Mouse (Mus musculus): ENCODE results near the gene Gnb3. TPM values are rescaled to one million over a fixed set of nuclear protein-coding genes. Genes with fewer than 3 reads are reported as not detected.

The Gnb3 gene
- total RNA-seq (2021), result 1 to 10 TPM; 3.9 to 4.4 TPM

DNA sequence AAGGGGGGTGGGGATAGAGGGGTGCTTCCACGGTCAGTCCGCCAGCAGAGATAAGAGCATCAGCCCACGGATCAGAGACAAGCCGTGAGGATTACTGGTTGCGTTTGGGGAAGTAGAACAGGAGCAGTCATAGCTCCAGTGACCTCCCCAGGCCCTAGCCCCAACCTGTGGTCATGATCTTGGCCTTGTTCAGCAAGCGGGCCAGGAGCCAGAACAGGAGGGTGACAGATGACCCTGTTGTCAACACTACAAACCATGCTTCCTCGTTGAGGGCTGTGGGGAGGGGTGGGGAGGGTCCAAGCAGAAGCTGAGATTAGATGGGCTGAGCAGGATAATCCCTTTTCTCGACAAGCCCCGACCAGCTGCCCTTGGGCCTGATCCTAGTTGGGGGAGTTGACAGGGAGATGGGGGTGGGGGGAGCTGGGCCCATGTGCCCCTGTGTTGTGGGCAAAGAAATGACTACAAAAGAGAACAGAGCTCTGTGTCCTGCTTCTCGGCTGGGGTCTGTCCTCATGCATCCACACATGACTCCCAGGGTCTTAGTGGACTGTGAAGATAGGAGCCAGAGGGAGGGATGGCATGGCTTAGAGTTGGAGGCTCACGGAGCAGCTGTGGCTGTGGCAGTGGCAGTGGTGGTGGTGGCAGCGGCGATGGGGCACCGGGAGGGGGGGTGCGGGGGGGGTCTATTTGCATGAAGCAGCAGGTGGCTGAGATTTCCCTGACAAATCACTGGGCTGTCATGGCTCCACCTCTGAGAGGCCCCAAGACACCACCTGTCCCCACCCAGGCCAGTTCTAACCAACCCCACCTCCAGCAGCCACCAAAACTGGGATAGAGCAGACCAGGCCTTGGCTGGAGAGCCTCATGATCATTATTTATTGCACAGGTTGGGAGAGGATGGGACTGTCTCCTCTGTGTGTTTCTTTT lies at the start of gene Gnb3:
Gene Gnb3, minus strand, starts transcription at position 35 of the 927 bp plus-strand sequence.
- intact Hi-C loops (cut with DNase I), result no loop called here
- peak; percentile 52 to 65 for DNase-seq

GRCm38 (mm10) chr6:124888555-124889125 lies 48.6 kb upstream of the Gnb3 start:
- DNase-seq, result no peak
- intact Hi-C loops (cut with DNase I), result no loop called here

GRCm38 (mm10) chr6:124887986-124888385 lies 47.9 kb upstream of the Gnb3 start, which contains the start of gene Cd4:
Cd4 (minus strand) TSS chr6:124888221.
- intact Hi-C loops (cut with DNase I), result no loop called here
- DNase-seq, result no peak

DNA sequence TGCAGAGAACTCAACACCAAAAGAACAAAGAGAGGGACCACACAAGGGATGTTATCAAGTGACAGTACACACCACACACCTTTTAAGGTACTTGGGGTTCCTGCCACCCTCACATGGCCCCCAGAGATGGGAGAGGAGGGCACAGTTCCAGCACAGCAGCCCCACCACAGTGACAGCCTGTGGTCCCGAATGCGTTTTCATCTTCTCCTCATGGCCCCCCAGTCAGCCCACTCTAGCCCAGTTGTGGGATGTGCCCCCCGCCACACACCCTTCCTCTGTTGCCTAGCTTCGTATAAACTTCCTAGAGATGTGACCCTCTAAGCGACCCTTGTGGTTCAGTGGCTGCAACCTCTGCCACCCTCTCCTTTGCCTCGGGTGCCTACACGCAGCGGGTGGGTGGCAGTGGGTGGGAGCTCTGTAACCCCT lies 45.9 kb upstream of the Gnb3 start:
- intact Hi-C loops (cut with DNase I), result no loop called here
- no peak for DNase-seq

GRCm38 (mm10) chr6:124884714-124885500 lies 44.8 kb upstream of the Gnb3 start:
- DNase-seq, result peak; percentile 62 to 70
- intact Hi-C loops (cut with DNase I), result no loop called here

GRCm38 (mm10) chr6:124883351-124883750 lies 43.3 kb upstream of the Gnb3 start:
- no peak for DNase-seq
- intact Hi-C loops (cut with DNase I), result no loop called here

DNA sequence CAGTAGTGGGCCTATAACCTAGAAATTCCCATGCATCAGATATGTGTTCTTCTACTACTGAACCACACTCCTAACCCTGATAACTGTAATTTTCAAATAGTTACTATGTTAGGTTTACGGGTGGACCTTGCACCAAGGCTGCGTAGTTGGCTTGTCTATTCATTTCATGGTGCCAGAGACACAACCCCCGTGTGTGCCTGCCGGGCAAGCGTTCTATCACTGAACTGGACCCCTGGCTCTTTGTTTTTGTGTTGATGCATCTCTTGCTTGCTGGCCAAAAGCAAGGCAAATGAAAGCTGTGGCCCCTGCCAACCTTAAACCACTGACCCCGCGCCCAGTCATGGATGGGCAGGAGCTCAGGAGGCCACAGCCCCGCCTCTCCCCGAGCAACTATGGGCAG lies 41.7 kb upstream of the Gnb3 start:
- intact Hi-C loops (cut with DNase I), result no loop called here
- no peak for DNase-seq

GRCm38 (mm10) chr6:124879390-124879789 lies 39.3 kb upstream of the Gnb3 start:
- intact Hi-C loops (cut with DNase I), result no loop called here
- DNase-seq, result no peak

GRCm38 (mm10) chr6:124874348-124874747 lies 34.3 kb upstream of the Gnb3 start:
- intact Hi-C loops (cut with DNase I), result no loop called here
- no peak for DNase-seq

- intact Hi-C loops (cut with DNase I), result no loop called here
- DNase-seq, result no peak
Observed at GRCm38 (mm10) chr6:124866560-124866959, 26.5 kb upstream of the Gnb3 start.

- intact Hi-C loops (cut with DNase I), result no loop called here
- DNase-seq, result no peak
Observed at GRCm38 (mm10) chr6:124865766-124866362, 25.8 kb upstream of the Gnb3 start.

GRCm38 (mm10) chr6:124863658-124864298 lies 23.7 kb upstream of the Gnb3 start, which contains the start of gene Gpr162:
Gpr162 (minus strand) TSS chr6:124863983.
- peak; percentile 67 to 69 for DNase-seq
- intact Hi-C loops (cut with DNase I), result no loop called here

GRCm38 (mm10) chr6:124863125-124863657 lies 23.1 kb upstream of the Gnb3 start:
- DNase-seq, result no peak
- intact Hi-C loops (cut with DNase I), result no loop called here

DNA sequence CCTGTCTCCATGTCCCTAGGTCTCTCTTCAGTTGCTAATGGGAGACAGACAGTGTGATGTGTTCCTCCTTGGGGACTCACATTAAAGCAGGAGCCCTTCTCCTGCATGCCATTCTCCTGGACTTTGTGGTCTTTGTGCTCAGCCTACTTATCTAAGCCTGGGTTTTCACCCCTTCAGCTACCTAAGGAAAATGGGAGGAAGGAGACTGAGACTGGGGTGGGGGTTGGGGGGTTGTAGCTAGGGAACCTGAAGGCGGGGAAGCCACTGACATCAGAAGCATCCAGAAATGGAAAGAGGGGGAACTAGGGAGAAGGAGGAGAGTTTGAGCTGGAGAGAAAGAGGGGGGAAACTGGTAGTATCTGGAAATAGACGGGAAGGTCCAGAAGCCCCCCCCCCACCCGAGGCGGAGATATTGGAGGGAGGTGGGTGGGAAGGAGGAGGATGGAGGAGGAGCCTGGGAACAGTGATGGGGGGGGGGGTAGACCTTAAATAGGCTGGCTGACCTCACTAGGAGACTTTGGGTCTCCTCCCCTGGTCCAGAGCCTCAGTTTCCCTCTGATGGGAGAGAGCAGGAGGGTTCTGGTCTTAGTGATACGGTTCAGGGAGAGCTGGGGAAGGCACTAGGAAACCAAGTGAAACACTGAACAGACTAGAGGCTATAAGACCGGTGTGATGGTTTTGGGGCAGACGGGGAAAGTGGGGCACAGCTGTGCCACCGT lies 22.5 kb upstream of the Gnb3 start:
- no peak for DNase-seq
- intact Hi-C loops (cut with DNase I), result no loop called here

GRCm38 (mm10) chr6:124861802-124862201 lies 21.7 kb upstream of the Gnb3 start:
- intact Hi-C loops (cut with DNase I), result no loop called here
- DNase-seq, result no peak

- intact Hi-C loops (cut with DNase I), result no loop called here
- DNase-seq, result no peak
Observed at GRCm38 (mm10) chr6:124861266-124861665, 21.2 kb upstream of the Gnb3 start.

DNA sequence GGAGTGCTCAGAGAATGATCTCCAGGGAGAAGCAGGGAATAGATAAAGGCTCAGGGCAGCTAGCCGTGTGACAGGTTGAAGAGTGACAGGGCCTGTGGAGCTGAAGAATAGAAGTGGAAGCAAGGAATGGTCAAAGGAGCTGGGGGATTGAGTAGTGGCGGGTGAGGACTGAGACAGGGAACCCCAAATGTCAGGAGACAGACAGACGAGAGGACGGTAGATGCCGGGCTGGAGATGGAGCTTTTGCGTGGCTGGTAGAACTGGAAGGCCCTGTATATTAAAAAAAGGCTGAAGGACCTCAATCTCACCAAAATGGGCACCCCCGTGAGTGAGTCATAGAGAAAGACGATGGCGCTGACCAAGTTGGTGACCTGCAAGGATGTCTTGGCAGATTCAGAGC lies 20.4 kb upstream of the Gnb3 start:
- intact Hi-C loops (cut with DNase I), result no loop called here

GRCm38 (mm10) chr6:124859725-124860124 lies 19.6 kb upstream of the Gnb3 start:
- intact Hi-C loops (cut with DNase I), result loop anchor here (2.0 to 5.0 kb wide), 2 partner anchors 45 to 58 kb away; no protein-coding TSS in a partner anchor
- DNase-seq, result peak; percentile 91 to 95

More for the DNA sequence above, 20.4 kb upstream of the Gnb3 start:
- DNase-seq, result no peak
